Mouse (Mus musculus) liver, embryonic 15.5 days (tissue): ENCODE measurements around the gene R3hdm1. TPM values are rescaled to one million over a fixed set of nuclear protein-coding genes. Genes with fewer than 3 reads are reported as not detected.

Experiments used
- microRNA counts: library from miRNA; unstranded; fragments of <30 nt; microRNA quantifications from one replicate; lab custom pipeline; 2016
- microRNA-seq: library from miRNA; unstranded; fragments of <30 nt; microRNA quantifications from one replicate; pipeline ENCODE4, GENCODE M21; 2016
- polyA plus RNA-seq: library from polyadenylated mRNA; unstranded; fragments of >200 nt; fragmentation: Nextera tagmentation; extraction: Ambion mirVana; gene quantifications from 2 replicates; pipeline ENCODE4 v1.2.1, GENCODE M21; 2015

R3hdm1 gene
- polyA plus RNA-seq, 1 experiment from 2014 or later: 31.1 TPM

MicroRNAs within 50 kb of the gene (microRNA counts, 519-probe panel; counts per million panel counts)
- microRNA mmu-miR-128 (lab: Ali Mortazavi, UCI): 2,869 counts per million, percentile 58 among the panel's probes with 10 or more counts

Small RNA genes within 50 kb of the gene (microRNA-seq; reads per million reads assigned to microRNA genes)
- gene Mir128-1: 170 reads per million, percentile 58 among the genes with 10 or more reads in this experiment

Other genes with a start within 250 kb of the R3hdm1 start
- gene Map3k19, start 248.3 kb upstream of the R3hdm1 start, polyA plus RNA-seq: 0.02 TPM in 1 of 2 replicates, not detected in the other
- gene Rab3gap1, start 234.5 kb upstream of the R3hdm1 start, polyA plus RNA-seq: 8.2 and 9.1 TPM in 2 replicates
- gene Zranb3, start 254 bp upstream of the R3hdm1 start, polyA plus RNA-seq: 3.3 and 3.4 TPM in 2 replicates
- 25.3 and 30.2 TPM in 2 replicates for gene Ubxn4, start 140.7 kb downstream of the R3hdm1 start, polyA plus RNA-seq
- gene Lct, start 225.0 kb downstream of the R3hdm1 start, polyA plus RNA-seq: 0.02 and 0.07 TPM in 2 replicates